Mouse (Mus musculus) frontal cortex, postnatal 25 days (tissue): Measurements from ENCODE around the gene Speer4f1.
"Not testable (repeated sequence)": the region's sequence is repeated elsewhere in the genome, so short reads cannot be mapped to it uniquely, and the experiment has no call there.

ENCODE experiments used
- DNase-seq, 2 experiments: peaks; one replicate each; pipeline ENCODE4 v3.0.0; 2022; ENCODE audit warnings: low spot score in 2 of 2

Gene Speer4f1

GRCm38 (mm10) chr5:17475798-17476197 lies at the start of gene Speer4f1:
Speer4f1 (plus strand) TSS chr5:17476098.
- not testable (repeated sequence) for DNase-seq

DNA sequence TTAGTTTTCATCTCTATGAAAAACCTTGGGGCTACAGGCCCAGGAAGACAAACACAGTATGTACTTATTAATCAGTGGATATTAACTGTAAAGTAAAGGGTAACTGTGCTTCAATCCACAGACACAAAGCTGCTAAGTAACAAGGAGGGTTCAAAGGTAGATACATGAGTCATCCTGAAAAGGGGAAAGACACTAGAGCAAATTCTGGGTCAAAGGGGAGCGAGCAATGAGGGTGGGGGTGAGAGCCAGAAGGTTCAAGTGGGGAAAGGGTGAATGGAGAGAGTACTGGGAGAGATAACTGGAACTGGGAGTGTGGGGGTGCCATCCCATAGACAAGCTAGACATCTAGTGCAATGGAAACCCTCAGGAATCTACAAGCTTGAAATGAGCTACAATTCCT lies 49.0 kb upstream of the Speer4f1 start:
- no peak for DNase-seq

GRCm38 (mm10) chr5:17434721-17435120 lies 41.2 kb upstream of the Speer4f1 start:
- DNase-seq, result no peak

GRCm38 (mm10) chr5:17436209-17436608 lies 39.7 kb upstream of the Speer4f1 start:
- no peak for DNase-seq

DNA sequence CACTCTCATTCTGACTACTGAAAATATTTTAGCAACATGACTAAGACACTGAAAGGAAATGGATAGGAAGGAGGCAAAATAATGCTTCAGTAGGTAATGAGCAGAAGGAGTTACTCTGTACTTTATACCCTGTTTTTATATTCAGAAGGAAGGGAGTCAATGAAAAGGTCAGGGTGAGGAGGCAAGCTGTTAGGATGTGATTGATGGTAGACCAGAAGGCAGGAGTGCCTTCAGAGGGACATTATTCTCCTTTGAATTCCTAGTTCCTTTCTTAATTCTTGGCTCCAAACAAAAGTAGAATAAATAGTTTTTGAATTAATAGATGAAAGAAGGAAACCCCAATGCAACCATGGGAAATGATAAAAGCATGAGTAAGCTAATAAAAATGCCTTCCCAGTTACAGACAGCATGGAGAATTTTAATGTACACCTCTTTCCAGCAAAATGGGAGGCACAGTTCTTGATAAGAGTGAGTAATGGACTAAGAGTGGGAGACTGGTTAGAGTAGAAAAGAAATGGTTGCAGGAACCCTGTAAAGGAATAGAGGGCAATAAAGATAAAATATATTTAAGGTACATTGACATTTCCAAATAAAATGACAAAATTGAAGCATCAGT lies 36.3 kb upstream of the Speer4f1 start:
- DNase-seq, result no peak

GRCm38 (mm10) chr5:17454059-17454458 lies 21.8 kb upstream of the Speer4f1 start:
- no peak for DNase-seq

DNA sequence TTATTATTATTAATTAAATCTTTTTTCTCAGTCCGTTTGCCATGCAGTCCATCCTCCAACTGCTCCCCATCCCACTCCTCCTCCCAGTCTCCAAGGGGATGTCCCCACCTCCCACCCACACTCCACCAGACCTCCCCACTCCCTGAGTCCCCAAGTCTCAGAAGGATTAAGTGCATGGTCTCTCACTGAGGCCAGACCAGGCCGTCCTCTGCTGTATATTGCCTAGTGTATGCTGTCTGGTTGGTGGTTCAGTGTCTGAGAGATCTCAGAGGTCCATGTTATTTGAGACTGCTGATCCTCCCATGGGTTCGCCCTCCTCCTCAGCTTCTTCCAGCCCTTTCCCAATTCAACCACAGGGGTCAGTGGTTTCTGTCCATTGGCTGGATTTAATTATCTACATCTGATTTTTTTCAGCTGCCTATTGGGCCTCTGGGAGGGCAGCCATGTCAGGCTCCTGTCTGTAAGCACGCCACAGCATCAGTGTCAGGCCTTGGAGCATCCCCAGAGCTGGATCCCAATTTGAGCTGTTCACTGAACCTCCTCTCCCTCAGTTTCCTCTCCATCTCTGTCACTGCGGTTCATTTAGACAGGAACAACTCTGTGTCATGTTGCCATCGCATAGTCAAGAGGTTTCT lies 20.8 kb upstream of the Speer4f1 start:
- DNase-seq, result no peak

DNA sequence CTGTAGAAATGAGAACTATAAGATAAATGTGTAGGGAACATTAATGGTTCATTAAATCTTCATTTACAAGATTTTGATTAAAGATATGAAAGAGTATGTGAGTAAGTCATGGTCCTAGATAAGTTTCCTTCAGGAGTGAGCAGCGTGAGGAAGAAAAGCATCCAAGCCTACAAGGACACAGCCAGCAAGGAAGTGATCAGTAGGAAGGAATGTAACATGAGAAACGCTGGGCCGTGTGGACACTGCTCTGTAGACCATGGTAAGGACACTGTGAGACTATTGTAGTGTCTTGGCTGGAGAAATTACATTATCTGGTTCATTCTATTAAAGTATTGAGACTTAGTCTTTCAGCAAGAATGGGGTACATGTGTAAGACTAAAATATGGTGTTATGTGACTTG lies 19.2 kb upstream of the Speer4f1 start:
- no peak for DNase-seq

- DNase-seq, result not testable (repeated sequence)
Measured at GRCm38 (mm10) chr5:17468120-17468519, 7.8 kb upstream of the Speer4f1 start.

GRCm38 (mm10) chr5:17476476-17476875 lies 578 bp downstream of the Speer4f1 start:
- DNase-seq, result no peak

DNA sequence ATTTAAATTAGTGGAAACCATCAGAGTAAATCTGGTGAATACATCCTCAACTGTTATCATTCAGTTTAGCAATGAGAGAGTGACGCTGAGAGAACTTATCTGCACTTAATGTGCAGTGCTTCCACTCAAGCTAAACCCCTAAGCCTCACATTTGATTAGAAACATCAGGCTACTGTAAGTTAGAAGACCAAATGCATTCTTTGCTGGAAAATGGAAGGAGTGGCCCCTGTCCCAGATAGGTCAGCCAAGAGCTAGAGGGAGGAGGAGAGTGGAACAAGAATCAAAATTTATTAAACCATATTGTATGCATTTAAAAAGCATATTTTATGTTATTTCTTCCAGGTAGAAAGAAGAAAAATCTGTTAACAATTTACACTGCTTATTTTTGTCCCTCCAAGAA lies 14.0 kb downstream of the Speer4f1 start:
- no peak for DNase-seq

- DNase-seq, result no peak
Measured at GRCm38 (mm10) chr5:17495616-17496015, 19.7 kb downstream of the Speer4f1 start.

DNA sequence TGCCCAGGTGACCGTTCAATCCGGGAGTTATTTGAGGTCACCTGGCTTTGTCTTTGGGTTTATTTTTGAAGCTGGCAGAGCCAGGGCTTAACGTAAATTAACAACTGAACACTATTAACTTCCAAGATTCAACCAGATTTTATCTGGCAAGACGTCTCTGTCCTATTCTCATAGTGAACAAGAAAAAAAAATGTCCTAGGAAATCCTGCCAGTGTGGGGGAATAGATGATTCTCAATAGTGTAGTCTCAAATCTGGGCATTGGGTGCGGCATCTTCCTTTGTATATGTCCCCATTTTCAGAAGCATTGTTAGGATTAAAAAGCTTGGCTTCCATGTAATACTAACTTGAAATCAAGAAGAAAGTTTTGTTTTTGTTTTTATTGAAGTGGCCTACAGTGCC lies 20.8 kb downstream of the Speer4f1 start:
- no peak for DNase-seq

DNA sequence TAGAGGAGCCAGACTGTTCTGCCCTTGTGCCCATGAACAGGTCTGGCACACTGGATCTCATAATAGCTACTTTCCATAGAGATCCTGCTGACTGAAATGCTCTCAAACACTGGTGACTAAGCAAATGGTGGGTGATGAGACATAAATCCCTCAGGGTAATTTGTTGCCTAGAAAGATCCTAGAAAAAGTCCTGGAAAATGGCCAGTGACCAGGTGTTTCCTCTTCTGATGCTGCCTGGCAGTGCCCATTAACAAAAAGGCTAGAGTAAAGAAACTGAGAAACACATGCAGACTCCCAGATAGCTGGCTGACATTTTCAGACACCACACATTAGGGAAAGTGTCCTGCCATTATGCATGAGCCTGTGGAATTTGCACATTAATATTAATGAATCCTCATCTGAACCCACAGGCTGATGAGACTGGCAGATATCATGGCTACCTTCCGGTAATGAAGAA lies 24.0 kb downstream of the Speer4f1 start:
- DNase-seq, result no peak

- no peak for DNase-seq
Measured at GRCm38 (mm10) chr5:17500866-17501265, 25.0 kb downstream of the Speer4f1 start.

- no peak for DNase-seq
Measured at GRCm38 (mm10) chr5:17505540-17505939, 29.6 kb downstream of the Speer4f1 start.

DNA sequence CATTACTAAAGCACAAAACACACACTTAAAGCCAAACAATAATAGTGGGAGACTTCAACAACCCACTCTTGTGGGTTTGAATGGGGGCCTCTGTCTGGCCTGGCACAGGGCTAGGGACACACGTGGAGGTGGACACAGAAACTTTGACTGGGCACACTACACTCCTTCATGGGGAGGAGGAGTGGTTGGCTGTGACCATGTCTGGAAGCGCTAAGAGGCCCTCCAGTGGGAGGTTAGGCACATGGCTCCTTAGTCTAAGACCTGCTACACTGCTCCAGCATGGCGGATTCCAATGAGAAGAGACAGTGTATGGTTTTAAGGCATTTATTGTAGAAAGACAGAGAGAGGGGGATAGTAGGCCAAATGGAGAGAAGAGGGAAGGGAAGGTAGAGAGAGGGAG lies 32.1 kb downstream of the Speer4f1 start:
- DNase-seq, result no peak
